Mouse (Mus musculus) C2C12 (cell line): ENCODE measurements around the gene Apoa1.

ENCODE experiments used
- CEBPB ChIP-seq: IDR thresholded peaks from one replicate; pipeline ENCODE4 v1.6.1; 2011; ENCODE audit warnings: low read depth, mild to moderate bottlenecking, control low read depth, moderate library complexity
- CTCF ChIP-seq: IDR thresholded peaks from one replicate; pipeline ENCODE4 v1.5.1; 2011; ENCODE audit not compliant: control insufficient read depth, insufficient read depth, insufficient read length
- MAX ChIP-seq: IDR thresholded peaks from one replicate; pipeline ENCODE4 v1.6.1; 2011; ENCODE audit warnings: mild to moderate bottlenecking, control low read depth
- MYOG ChIP-seq: IDR thresholded peaks from one replicate; pipeline ENCODE4 v1.6.1; 2011; ENCODE audit not compliant: control insufficient read depth, insufficient read length; ENCODE audit errors: extremely low read depth
- USF1 ChIP-seq: IDR thresholded peaks from one replicate; pipeline ENCODE4 v1.6.1; 2011; ENCODE audit warnings: low read depth, mild to moderate bottlenecking, control low read depth, moderate library complexity

DNA sequence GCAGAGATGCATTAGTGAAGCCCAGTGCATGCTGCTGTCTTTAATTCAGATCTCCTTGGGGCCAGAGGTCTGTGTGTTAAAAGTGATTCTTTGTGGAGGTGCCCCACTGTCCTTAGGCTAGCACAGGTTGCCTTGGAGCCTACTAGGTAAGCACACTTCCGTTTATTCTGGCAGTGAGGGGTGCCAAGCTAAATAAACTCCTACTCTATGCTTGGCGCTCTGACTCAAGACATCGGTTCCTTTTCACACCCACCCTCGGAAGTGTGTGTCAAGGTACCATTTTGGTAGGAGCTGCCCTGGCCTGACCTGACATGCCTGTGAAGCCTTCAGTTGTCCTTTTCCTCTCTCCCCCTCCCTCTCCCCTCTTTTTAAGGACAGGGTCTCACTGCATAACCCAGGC lies 14.1 kb upstream of the Apoa1 start:
- TF ChIP-seq CTCF (no peak), MAX (no peak), USF1 (no peak), CEBPB (no peak), MYOG (no peak)
